Mouse (Mus musculus) CH12.LX (cell line): ENCODE measurements at regions not wholly inside any gene's neighbourhood (a gene's known extent, or its start where the extent isn't known, plus 50 kb on each side); places are given as distances from the start of the nearest gene placed in this dataset.

ENCODE experiments used
- DNase-seq: peaks from one replicate; pipeline ENCODE4 v3.0.0-alpha.2; 2013; ENCODE audit errors: extremely low read depth
- H3K27ac ChIP-seq: 2 replicates; pipeline ENCODE4 v1.5.1; 2012; ENCODE audit warnings: low read depth, mild to moderate bottlenecking, control low read depth, moderate library complexity; ENCODE audit not compliant: insufficient read depth
- H3K27me3 ChIP-seq: replicated peaks from 2 replicates; pipeline ENCODE3; 2012; ENCODE audit warnings: inconsistent platforms
- H3K36me3 ChIP-seq, 2 experiments: replicated peaks in 1 of 2; 2 replicates each; pipeline versions ENCODE3 to v1.6.1; 2012; ENCODE audit warnings: inconsistent platforms in 1 of 2, low read length in 1 of 2, mild to moderate bottlenecking in 1 of 2, mixed read lengths in 1 of 2, moderate library complexity in 1 of 2; ENCODE audit not compliant: control insufficient read depth in 1 of 2, insufficient read depth in 1 of 2
- H3K4me1 ChIP-seq, 2 experiments: 2 replicates each; pipeline ENCODE4 v1.6.1; 2012; ENCODE audit warnings: inconsistent platforms in 1 of 2, moderate library complexity in 1 of 2; ENCODE audit not compliant: insufficient read depth in 2 of 2, control insufficient read depth in 1 of 2
- H3K4me2 ChIP-seq: 2 replicates; pipeline ENCODE4 v1.6.1; 2012; ENCODE audit warnings: low read depth, mild to moderate bottlenecking, control low read depth; ENCODE audit not compliant: poor library complexity, insufficient read depth, severe bottlenecking
- H3K4me3 ChIP-seq, 3 experiments: fragments of 150-350 bp in 1 of 3; sonication (generic) in 1 of 3; replicated peaks in 1 of 3; 2 replicates each; pipeline versions ENCODE3 to v1.5.1; 2011 to 2012; ENCODE audit warnings: low read depth in 2 of 3, low read length in 2 of 3, mild to moderate bottlenecking in 2 of 3, moderate library complexity in 2 of 3, control low read depth in 1 of 3, improper control_type of control experiment in 1 of 3, inconsistent platforms in 1 of 3, mixed read lengths in 1 of 3; ENCODE audit not compliant: poor library complexity in 1 of 3
- H3K79me2 ChIP-seq: replicated peaks from 2 replicates; pipeline ENCODE4 v1.6.1; 2012; ENCODE audit warnings: mild to moderate bottlenecking, moderate library complexity; ENCODE audit not compliant: control insufficient read depth, poor library complexity, insufficient read depth, severe bottlenecking; ENCODE audit errors: extremely low read depth
- H3K9ac ChIP-seq: 2 replicates; pipeline ENCODE4 v1.6.1; 2012; ENCODE audit warnings: low read depth, mild to moderate bottlenecking, control low read depth, moderate library complexity; ENCODE audit not compliant: insufficient read depth
- H3K9me3 ChIP-seq: replicated peaks from 2 replicates; pipeline ENCODE3; 2012; ENCODE audit warnings: low read length, inconsistent platforms, mixed read lengths
- BHLHE40 ChIP-seq: IDR thresholded peaks from 2 replicates; pipeline ENCODE4 v1.6.1; 2011; ENCODE audit warnings: mild to moderate bottlenecking, low read depth, low read length, improper control_type of control experiment
- CHD1 ChIP-seq: IDR thresholded peaks from 2 replicates; pipeline ENCODE4 v1.6.1; 2012; ENCODE audit warnings: low read depth, low read length, improper control_type of control experiment, inconsistent platforms
- CHD2 ChIP-seq: IDR thresholded peaks from 2 replicates; pipeline ENCODE4 v1.6.1; 2011; ENCODE audit warnings: low read length, improper control_type of control experiment
- CTCF ChIP-seq, 2 experiments: IDR thresholded peaks in 1 of 2; conservative IDR thresholded peaks in 1 of 2; 2 replicates each; pipeline ENCODE4 v1.5.1; 2011 to 2012; ENCODE audit warnings: low read depth in 2 of 2, low read length in 2 of 2, improper control_type of control experiment in 1 of 2, inconsistent platforms in 1 of 2, mild to moderate bottlenecking in 1 of 2, moderate library complexity in 1 of 2
- E2F4 ChIP-seq: IDR thresholded peaks from 2 replicates; pipeline ENCODE4 v1.6.1; 2011; ENCODE audit warnings: low read depth, low read length, improper control_type of control experiment; ENCODE audit not compliant: insufficient replicate concordance
- ELF1 ChIP-seq: IDR thresholded peaks from 2 replicates; pipeline ENCODE4 v1.6.1; 2014; ENCODE audit warnings: low read depth, mild to moderate bottlenecking, inconsistent platforms, low read length, improper control_type of control experiment
- EP300 ChIP-seq: IDR thresholded peaks from 2 replicates; pipeline ENCODE4 v1.6.1; 2011; ENCODE audit warnings: low read length, improper control_type of control experiment
- ETS1 ChIP-seq: conservative IDR thresholded peaks from 2 replicates; pipeline ENCODE4 v1.6.1; 2012; ENCODE audit warnings: low read depth, mild to moderate bottlenecking, inconsistent platforms, low read length, improper control_type of control experiment, moderate library complexity
- GABPA ChIP-seq: IDR thresholded peaks from 2 replicates; pipeline ENCODE4 v1.6.1; 2012; ENCODE audit warnings: low read depth, low read length, improper control_type of control experiment, inconsistent platforms; ENCODE audit not compliant: insufficient replicate concordance
- IRF4 ChIP-seq: IDR thresholded peaks from 2 replicates; pipeline ENCODE4 v1.6.1; 2014; ENCODE audit warnings: low read depth, mild to moderate bottlenecking, inconsistent platforms, low read length, improper control_type of control experiment
- MAFK ChIP-seq: IDR thresholded peaks from 2 replicates; pipeline ENCODE4 v1.6.1; 2011; ENCODE audit warnings: low read length, improper control_type of control experiment; ENCODE audit not compliant: insufficient replicate concordance
- MAZ ChIP-seq: IDR thresholded peaks from 2 replicates; pipeline ENCODE4 v1.6.1; 2012; ENCODE audit warnings: low read depth, mild to moderate bottlenecking, inconsistent platforms, low read length, improper control_type of control experiment, moderate library complexity
- MEF2A ChIP-seq: IDR thresholded peaks from 2 replicates; pipeline ENCODE4 v1.6.1; 2014; ENCODE audit warnings: low read depth, mild to moderate bottlenecking, inconsistent platforms, low read length, improper control_type of control experiment, borderline replicate concordance
- NELFE ChIP-seq: IDR thresholded peaks from 2 replicates; pipeline ENCODE4 v1.6.1; 2011; ENCODE audit warnings: low read depth, low read length, improper control_type of control experiment
- NRF1 ChIP-seq: IDR thresholded peaks from 2 replicates; pipeline ENCODE4 v1.6.1; 2014; ENCODE audit warnings: low read depth, mild to moderate bottlenecking, inconsistent platforms, low read length, improper control_type of control experiment, moderate library complexity
- PAX5 ChIP-seq: IDR thresholded peaks from 2 replicates; pipeline ENCODE4 v1.6.1; 2012; ENCODE audit warnings: low read length, inconsistent platforms, mixed read lengths
- POLR2A ChIP-seq: IDR thresholded peaks from 2 replicates; pipeline ENCODE4 v1.6.1; 2011; ENCODE audit warnings: low read depth, mild to moderate bottlenecking, improper control_type of control experiment, low read length
- RAD21 ChIP-seq: IDR thresholded peaks from 2 replicates; pipeline ENCODE4 v1.6.1; 2011; ENCODE audit warnings: low read depth, mild to moderate bottlenecking, low read length, improper control_type of control experiment, moderate library complexity
- RCOR1 ChIP-seq: conservative IDR thresholded peaks from 2 replicates; pipeline ENCODE4 v1.6.1; 2012; ENCODE audit warnings: low read depth, mild to moderate bottlenecking, inconsistent platforms, low read length, improper control_type of control experiment
- SIN3A ChIP-seq: IDR thresholded peaks from 2 replicates; pipeline ENCODE4 v1.6.1; 2012; ENCODE audit warnings: low read length, improper control_type of control experiment, inconsistent platforms
- SMC3 ChIP-seq: IDR thresholded peaks from 2 replicates; pipeline ENCODE4 v1.6.1; 2011; ENCODE audit warnings: low read depth, low read length, improper control_type of control experiment
- UBTF ChIP-seq: IDR thresholded peaks from 2 replicates; pipeline ENCODE4 v1.6.1; 2012; ENCODE audit warnings: low read depth, mild to moderate bottlenecking, inconsistent platforms, low read length, improper control_type of control experiment, moderate library complexity
- USF1 ChIP-seq: IDR thresholded peaks from 2 replicates; pipeline ENCODE4 v1.6.1; 2014; ENCODE audit warnings: low read depth, mild to moderate bottlenecking, inconsistent platforms, low read length, improper control_type of control experiment
- ZNF384 ChIP-seq: IDR thresholded peaks from 2 replicates; pipeline ENCODE4 v1.6.1; 2012; ENCODE audit warnings: low read depth, low read length, improper control_type of control experiment, inconsistent platforms
- dilution Hi-C: fragments of 300-500 bp; cut with MboI; formaldehyde crosslinking; loops from 2 replicates; pipeline ENCODE4 v1.14.3; 2020; ENCODE audit warnings: low sequenced_read_pairs; ENCODE audit not compliant: extremely low pct_unique_long_range_greater_than_20kb, extremely low pct_ligation_motif_present
- in situ Hi-C: fragments of 300-500 bp; cut with MboI; formaldehyde crosslinking; loops from 3 replicates; pipeline ENCODE4 v1.14.3; 2019; ENCODE audit warnings: low sequenced_read_pairs, low pct_ligation_motif_present, low pct_unique_long_range_greater_than_20kb, mixed read lengths

- H3K4me3 ChIP-seq: no peak overlapping the region
- H3K9me3 ChIP-seq: no peaks in the 10 kb centered on the region
- H3K27me3 ChIP-seq: no peaks in the 10 kb centered on the region
- no peak overlapping the region for H3K27ac ChIP-seq
- H3K4me1 ChIP-seq: no peaks in the 10 kb centered on the region; a peak in 1 of 4 replicates
- H3K4me2 ChIP-seq: no peak overlapping the region
- in situ Hi-C loops (no loop called here), dilution Hi-C loops (no loop called here)
- no peak overlapping the region for H3K9ac ChIP-seq
- TF ChIP-seq CHD2 (no peak), ZNF384 (no peak), IRF4 (no peak), PAX5 (no peak), RCOR1 (no peak), RAD21 (no peak), SIN3A (no peak), MAFK (no peak), ETS1 (no peak), CHD1 (no peak), EP300 (no peak), UBTF (no peak), MEF2A (no peak), ELF1 (no peak), BHLHE40 (no peak), USF1 (no peak), E2F4 (no peak), GABPA (no peak), NELFE (no peak), MAZ (no peak)
- TF ChIP-seq, all 38 proteins: peak for 0
- no peak for DNase-seq
- Histone ChIP-seq H3K79me2 (no peaks in the 10 kb centered on the region), H3K36me3 (no peaks in the 10 kb centered on the region)
Measured at GRCm38 (mm10) chr11:45624233-45624632, 227.6 kb upstream of the Clint1 start.

- Histone ChIP-seq H3K4me3 (no peak overlapping the region), H3K4me2 (no peak overlapping the region)
- TF ChIP-seq SMC3 (peak; percentile 60), CTCF (conservative IDR thresholded peaks at IDR 0.05 in 1 of 2, IDR thresholded peaks at IDR 0.05 in 1 of 2; ENCODE audit: low read depth in 2 of 2, low read length in 2 of 2) (peak; percentile 65 to 77), POLR2A (no peak), RAD21 (peak; percentile 54), NRF1 (no peak), GABPA (no peak)
- TF ChIP-seq, all 38 proteins: peak for 3
- H3K27ac ChIP-seq: no peak overlapping the region
- no peak overlapping the region for H3K9ac ChIP-seq
- peak; percentile 31 for DNase-seq
- no peaks in the 10 kb centered on the region for H3K79me2 ChIP-seq
- no peaks in the 10 kb centered on the region for H3K27me3 ChIP-seq
- no peaks in the 10 kb centered on the region for H3K9me3 ChIP-seq
- no peaks in the 10 kb centered on the region; a peak in 1 of 4 replicates for H3K4me1 ChIP-seq
- in situ Hi-C loops: loop anchor here (25.0 kb wide), 1 partner anchor 1042 kb away; no protein-coding TSS in a partner anchor
- dilution Hi-C loops: no loop called here
- H3K36me3 ChIP-seq: no peaks in the 10 kb centered on the region
Measured at GRCm38 (mm10) chr11:45629250-45629649, 222.6 kb upstream of the Clint1 start.
